Mouse (Mus musculus): ENCODE measurements around the gene Tha1.
"Not testable (repeated sequence)": the region's sequence is repeated elsewhere in the genome, so short reads cannot be mapped to it uniquely, and the experiment has no call there.

The Tha1 gene

GRCm38 (mm10) chr11:117848271-117848984 lies 24.9 kb downstream of the Tha1 start:
- DNase-seq (ENCODE audit: low spot score) = no peak

GRCm38 (mm10) chr11:117847593-117848215 lies 25.6 kb downstream of the Tha1 start:
- no peak for DNase-seq (ENCODE audit: low spot score)

- DNase-seq (ENCODE audit: low spot score) = no peak
These were observed 26.6 kb downstream of the Tha1 start for GRCm38 (mm10) chr11:117846640-117847039.

- no peak for DNase-seq (ENCODE audit: low spot score)
These were observed 27.6 kb downstream of the Tha1 start for GRCm38 (mm10) chr11:117845651-117846050.

- no peak for DNase-seq (ENCODE audit: low spot score)
These were observed 28.3 kb downstream of the Tha1 start for GRCm38 (mm10) chr11:117844997-117845396.

GRCm38 (mm10) chr11:117843434-117843833 lies 29.8 kb downstream of the Tha1 start:
- DNase-seq (ENCODE audit: low spot score) = no peak

GRCm38 (mm10) chr11:117840910-117841309 lies 32.4 kb downstream of the Tha1 start:
- no peak for DNase-seq (ENCODE audit: low spot score)

- no peak for DNase-seq (ENCODE audit: low spot score)
These were observed 34.3 kb downstream of the Tha1 start for GRCm38 (mm10) chr11:117839021-117839420.

GRCm38 (mm10) chr11:117838572-117838971 lies 34.7 kb downstream of the Tha1 start:
- no peak for DNase-seq (ENCODE audit: low spot score)

GRCm38 (mm10) chr11:117836306-117836705 lies 37.0 kb downstream of the Tha1 start:
- no peak for DNase-seq (ENCODE audit: low spot score)

GRCm38 (mm10) chr11:117834086-117834485 lies 39.2 kb downstream of the Tha1 start:
- no peak for DNase-seq (ENCODE audit: low spot score)

GRCm38 (mm10) chr11:117833509-117833908 lies 39.8 kb downstream of the Tha1 start:
- DNase-seq (ENCODE audit: low spot score) = not testable (repeated sequence)

GRCm38 (mm10) chr11:117832086-117832969 lies 41.0 kb downstream of the Tha1 start:
- peak; percentile 88 for DNase-seq (ENCODE audit: low spot score)

- DNase-seq (ENCODE audit: low spot score) = no peak
These were observed 42.9 kb downstream of the Tha1 start for GRCm38 (mm10) chr11:117830401-117830800.

GRCm38 (mm10) chr11:117829671-117830215 lies 43.5 kb downstream of the Tha1 start:
- DNase-seq (ENCODE audit: low spot score) = no peak

- no peak for DNase-seq (ENCODE audit: low spot score)
These were observed 44.2 kb downstream of the Tha1 start for GRCm38 (mm10) chr11:117828888-117829604.

- DNase-seq (ENCODE audit: low spot score) = no peak
These were observed 45.0 kb downstream of the Tha1 start for GRCm38 (mm10) chr11:117828149-117828887.

GRCm38 (mm10) chr11:117827386-117827785 lies 45.9 kb downstream of the Tha1 start:
- no peak for DNase-seq (ENCODE audit: low spot score)

GRCm38 (mm10) chr11:117826916-117827315 lies 46.4 kb downstream of the Tha1 start:
- no peak for DNase-seq (ENCODE audit: low spot score)

- DNase-seq (ENCODE audit: low spot score) = peak; percentile 69
These were observed 47.1 kb downstream of the Tha1 start for GRCm38 (mm10) chr11:117826164-117826563.
